ENCODE assay signal across 8 mouse cellular contexts in the genomic region with DNA sequence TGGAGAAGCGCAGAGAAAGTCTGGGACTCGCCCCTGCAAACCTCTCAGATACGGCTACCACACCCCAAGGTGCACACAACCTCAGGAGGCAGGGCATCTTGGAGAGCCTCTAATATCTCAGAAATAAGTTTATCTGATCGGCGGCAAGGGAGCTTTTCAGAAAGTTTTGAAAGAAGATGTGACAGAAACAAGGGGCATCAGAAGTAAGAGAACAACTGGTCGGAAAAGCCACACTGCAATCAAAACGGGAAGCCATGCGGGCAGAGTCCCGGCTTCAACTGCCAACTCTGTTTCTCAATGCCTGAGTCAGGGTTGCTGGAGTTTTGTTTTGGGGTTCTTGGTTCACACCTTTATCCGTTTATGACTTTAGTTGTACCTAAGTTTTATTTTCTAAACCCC. TPM values are rescaled to one million over a fixed set of nuclear protein-coding genes. Genes with fewer than 3 reads are reported as not detected.
DNase-seq lines count a peak whose midpoint lies in the region; ATAC-seq and TF ChIP-seq lines count a peak whose summit lies in the region.

No protein-coding gene starts in this region.

- peaks cover 83% of the 10 kb centered on the region for H3K27me3 ChIP-seq in E14TG2a.4 (ENCODE audit: insufficient read depth, low read length)
- H3K27me3 ChIP-seq in heart, postnatal 0 days (ENCODE audit: control insufficient read depth, insufficient read depth, low read length), result no peaks in the 10 kb centered on the region

- peaks cover 37% of the 10 kb centered on the region for H3K4me1 ChIP-seq in E14TG2a.4 (replicated peaks; ENCODE audit: low read depth, low read length)
- H3K4me1 ChIP-seq in heart, postnatal 0 days (ENCODE audit: control insufficient read depth, insufficient read depth), result peaks cover 56% of the 10 kb centered on the region

- H3K27ac ChIP-seq in gastrocnemius, adult 2 months, result peak overlapping the region; percentile 99
- peak overlapping the region; percentile 96 for H3K27ac ChIP-seq in heart, postnatal 0 days (ENCODE audit: low read depth)

- no peak for DNase-seq in gastrocnemius, adult 2 months
- no peak for DNase-seq in gastrocnemius, postnatal 14 days
- DNase-seq in heart, postnatal 0 days (ENCODE audit: low spot score), result no peak
- peak; percentile 41 for DNase-seq in lung, postnatal 36 days
- no peak for DNase-seq in right cerebral cortex, postnatal 14 days
- no peak for DNase-seq in cerebellum, postnatal 14 days

- 0% methylated on average over 10 of the region's 10 CpGs for WGBS in heart, postnatal 0 days

- H3K9me3 ChIP-seq in E14TG2a.4 (ENCODE audit: low read length), result no peaks in the 10 kb centered on the region
- no peaks in the 10 kb centered on the region for H3K9me3 ChIP-seq in heart, postnatal 0 days (replicated peaks; ENCODE audit: control insufficient read depth, low read length)

- peak overlapping the region; percentile 89 for H3K4me3 ChIP-seq in gastrocnemius, adult 2 months
- peak overlapping the region; percentile 85 for H3K4me3 ChIP-seq in E14TG2a.4 (replicated peaks; ENCODE audit: low read length)
- H3K4me3 ChIP-seq in heart, postnatal 0 days (ENCODE audit: low read depth, low read length), result peak overlapping the region; percentile 90

- no peaks in the 10 kb centered on the region for H3K36me3 ChIP-seq in E14TG2a.4 (ENCODE audit: insufficient read depth, low read length)
- H3K36me3 ChIP-seq in heart, postnatal 0 days (replicated peaks; ENCODE audit: control insufficient read depth, insufficient read depth, low read length), result no peaks in the 10 kb centered on the region

- no peak for ATAC-seq in heart, postnatal 0 days (ENCODE audit: insufficient read depth, low read depth)
- no peak for ATAC-seq in inflammation-experienced regulatory T-cells, adult 6 months

- H3K4me2 ChIP-seq in heart, postnatal 0 days (ENCODE audit: low read depth, low read length), result peak overlapping the region; percentile 78

- no peak for TF ChIP-seq EP300 in heart, postnatal 0 days (IDR thresholded peaks at IDR 0.05; ENCODE audit: low read depth)

- peak overlapping the region; percentile 96 for H3K9ac ChIP-seq in heart, postnatal 0 days (replicated peaks; ENCODE audit: low read depth, low read length)

- intact Hi-C loops in gastrocnemius, adult 2 months (cut with DNase I), result loop anchor here (2.0 to 5.0 kb wide), 2 partner anchors 26 to 40 kb away; no protein-coding TSS in a partner anchor
- intact Hi-C loops in gastrocnemius, postnatal 14 days (cut with DNase I; ENCODE audit: low total_unique reads), result loop anchor here (5.0 kb wide), 1 partner anchor 40 kb away; no protein-coding TSS in a partner anchor

- TF ChIP-seq CTCF in gastrocnemius, adult 2 months (IDR thresholded peaks at IDR 0.05), result no peak
- TF ChIP-seq CTCF in E14TG2a.4 (conservative IDR thresholded peaks at IDR 0.05; ENCODE audit: low read length), result no peak
- no peak for TF ChIP-seq CTCF in heart, postnatal 0 days (IDR thresholded peaks at IDR 0.05; ENCODE audit: low read depth)

RNA-seq across cellular contexts. Expression of gene Rcsd1, which starts 2.3 kb away (rescaled TPM):
- total RNA-seq in gastrocnemius, adult 2 months (2021), result 10 to 100 TPM; 93.3 to 95.0 TPM
- 100 to 1,000 TPM; 117 to 125 TPM for total RNA-seq in gastrocnemius, postnatal 14 days (2021)
- total RNA-seq in heart, postnatal 0 days (2014; rRNA removed; ENCODE audit: low replicate concordance), result 88.6 and 94.0 TPM in 2 replicates
- polyA plus RNA-seq in heart, postnatal 0 days (2015; fragmentation: Nextera tagmentation; extraction: Ambion mirVana), result 103 and 116 TPM in 2 replicates
- 100 to 1,000 TPM in 2 of 3 experiments, 10 to 100 TPM in 1; 84.1 to 109 (median 101) TPM for polyA plus RNA-seq in inflammation-experienced regulatory T-cells, adult 6 months (2017; shearing (Covaris generic))

RNA-seq across cellular contexts. Expression of gene Creg1, which starts 56.3 kb away (rescaled TPM):
- 10 to 100 TPM; 46.2 to 67.4 TPM for total RNA-seq in gastrocnemius, adult 2 months (2021)
- total RNA-seq in gastrocnemius, postnatal 14 days (2021), result 10 to 100 TPM; 40.3 to 44.6 TPM
- total RNA-seq in heart, postnatal 0 days (2014; rRNA removed; ENCODE audit: low replicate concordance), result 29.1 and 32.4 TPM in 2 replicates
- polyA plus RNA-seq in heart, postnatal 0 days (2015; fragmentation: Nextera tagmentation; extraction: Ambion mirVana), result 62.1 and 75.2 TPM in 2 replicates
- 10 to 100 TPM; 15.6 to 20.4 (median 17.6) TPM for polyA plus RNA-seq in inflammation-experienced regulatory T-cells, adult 6 months (2017; shearing (Covaris generic))
